Mouse (Mus musculus) liver, embryonic 15.5 days (tissue): ENCODE data around the gene Trpc4. TPM values are rescaled to one million over a fixed set of nuclear protein-coding genes. Genes with fewer than 3 reads are reported as not detected.

ENCODE experiments used
- ATAC-seq: fragments of 200-750 bp; cut with Nextera tagmentation; 2 replicates; pipeline ENCODE4 v1.8.0; 2017; ENCODE audit warnings: moderate number of reproducible peaks, mild to moderate bottlenecking, moderate library complexity; ENCODE audit not compliant: insufficient read depth
- H3K27ac ChIP-seq: fragments of 300-500 bp; sonication (generic); replicated peaks from 2 replicates; pipeline ENCODE4 v1.5.1; 2015; ENCODE audit warnings: mild to moderate bottlenecking, inconsistent platforms
- H3K27me3 ChIP-seq: fragments of 300-500 bp; sonication (generic); 2 replicates; pipeline ENCODE4 v1.6.1; 2015; ENCODE audit warnings: mild to moderate bottlenecking, inconsistent platforms
- H3K36me3 ChIP-seq: fragments of 300-500 bp; sonication (generic); replicated peaks from 2 replicates; pipeline ENCODE4 v1.6.1; 2015; ENCODE audit warnings: moderate library complexity, mild to moderate bottlenecking, inconsistent platforms
- H3K4me1 ChIP-seq: fragments of 300-500 bp; sonication (generic); replicated peaks from 2 replicates; pipeline ENCODE4 v1.6.1; 2015; ENCODE audit warnings: inconsistent platforms
- H3K4me2 ChIP-seq: fragments of 300-500 bp; sonication (generic); 2 replicates; pipeline ENCODE4 v1.6.1; 2015; ENCODE audit warnings: moderate library complexity, mild to moderate bottlenecking, inconsistent platforms
- H3K4me3 ChIP-seq: fragments of 300-500 bp; sonication (generic); replicated peaks from 2 replicates; pipeline ENCODE4 v1.5.1; 2015; ENCODE audit warnings: mild to moderate bottlenecking, inconsistent platforms
- H3K9ac ChIP-seq: fragments of 300-500 bp; sonication (generic); 2 replicates; pipeline ENCODE4 v1.6.1; 2015; ENCODE audit warnings: moderate library complexity, mild to moderate bottlenecking, inconsistent platforms
- H3K9me3 ChIP-seq: fragments of 300-500 bp; sonication (generic); replicated peaks from 2 replicates; pipeline ENCODE4 v1.6.1; 2016; ENCODE audit warnings: inconsistent platforms
- WGBS: fragments of 180-500 bp; shearing (Covaris S2); methylation state at CpG from one replicate; pipeline ENCODE4 v1.1.7; 2015; ENCODE audit warnings: mixed read lengths; ENCODE audit not compliant: insufficient replicate concordance; 5-methylcytosine and 5-hydroxymethylcytosine counted together
- polyA plus RNA-seq: library from polyadenylated mRNA; unstranded; fragments of >200 nt; fragmentation: Nextera tagmentation; extraction: Ambion mirVana; gene quantifications from 2 replicates; pipeline ENCODE4 v1.2.1, GENCODE M21; 2015

Gene Trpc4
- not detected in 2 replicates for polyA plus RNA-seq

DNA sequence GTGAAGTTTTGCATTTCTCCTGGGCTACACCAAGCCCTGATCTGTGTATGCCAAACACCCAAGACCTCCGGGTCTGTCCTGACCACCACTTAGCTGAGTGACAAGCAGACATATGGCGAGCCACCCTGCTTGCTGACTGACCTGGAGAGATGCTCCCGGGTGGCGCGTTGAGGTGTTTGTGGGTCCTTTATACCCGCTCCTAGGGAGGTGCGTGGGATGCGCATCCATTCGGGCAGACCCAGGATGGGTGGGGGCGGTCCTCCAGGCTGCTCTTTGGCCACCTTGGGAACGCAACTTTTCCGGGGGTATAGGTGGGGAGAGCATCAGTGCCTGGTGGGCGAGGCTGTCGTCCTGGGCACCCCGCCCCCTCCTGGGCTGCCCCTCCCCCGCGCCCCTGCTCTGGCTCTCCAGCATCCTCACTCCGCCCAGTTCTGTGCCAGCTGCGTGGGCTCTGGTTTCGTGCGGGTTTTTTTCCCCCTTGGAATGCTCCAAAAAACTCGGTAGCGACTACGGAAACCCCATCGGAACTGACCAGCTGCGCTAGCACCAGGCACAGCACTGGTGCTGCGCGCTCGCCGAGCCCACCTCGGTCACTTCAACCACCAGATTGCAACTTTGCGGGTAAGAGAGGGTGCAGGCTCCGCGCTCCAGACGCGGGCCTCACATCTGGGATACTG lies at the start of gene Trpc4:
Gene Trpc4 (plus strand): TSS at position 397 of the 677 bp plus-strand sequence.
- H3K27ac ChIP-seq = no peak within 1 kb of the TSS

DNA sequence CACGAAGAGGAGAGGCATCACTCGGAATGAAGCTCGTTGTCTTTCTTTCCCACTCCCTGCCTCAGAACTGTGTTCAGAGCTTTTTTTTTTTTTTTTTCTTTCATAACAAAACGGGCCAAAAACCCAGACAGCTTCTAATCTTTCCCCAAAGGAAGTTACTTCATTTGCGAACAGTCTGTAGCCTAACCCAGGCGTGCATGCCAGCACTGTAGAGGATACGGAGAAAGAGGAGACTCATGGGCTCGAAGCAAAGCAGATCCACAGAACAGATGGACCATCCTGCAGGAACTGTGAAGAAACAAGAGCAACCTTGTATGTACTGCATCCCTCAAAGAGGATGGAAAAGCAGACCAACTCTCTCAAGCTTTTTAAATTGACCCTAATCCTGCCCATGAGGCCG lies 44.3 kb upstream of the Trpc4 start:
- Histone ChIP-seq H3K9me3 (no peaks in the 10 kb centered on the region), H3K4me1 (no peaks in the 10 kb centered on the region), H3K4me2 (no peak overlapping the region), H3K27ac (no peak overlapping the region), H3K36me3 (no peaks in the 10 kb centered on the region), H3K27me3 (no peaks in the 10 kb centered on the region), H3K9ac (no peak overlapping the region), H3K4me3 (no peak overlapping the region)
- 50% methylated on average over 9 of the region's 9 CpGs for WGBS
- no peak for ATAC-seq

More for the DNA sequence above, at the start of gene Trpc4:
- no peaks in the 10 kb centered on the region for H3K36me3 ChIP-seq
- H3K4me2 ChIP-seq = peak within 1 kb of the TSS; percentile 23
- no peak for ATAC-seq
- H3K27me3 ChIP-seq = peaks cover 29% of the 10 kb centered on the region
- H3K4me3 ChIP-seq = no peak within 1 kb of the TSS
- no peaks in the 10 kb centered on the region for H3K9me3 ChIP-seq
- WGBS = 3% methylated on average over 36 of the region's 36 CpGs
- no peaks in the 10 kb centered on the region for H3K4me1 ChIP-seq
- H3K9ac ChIP-seq = no peak within 1 kb of the TSS

DNA sequence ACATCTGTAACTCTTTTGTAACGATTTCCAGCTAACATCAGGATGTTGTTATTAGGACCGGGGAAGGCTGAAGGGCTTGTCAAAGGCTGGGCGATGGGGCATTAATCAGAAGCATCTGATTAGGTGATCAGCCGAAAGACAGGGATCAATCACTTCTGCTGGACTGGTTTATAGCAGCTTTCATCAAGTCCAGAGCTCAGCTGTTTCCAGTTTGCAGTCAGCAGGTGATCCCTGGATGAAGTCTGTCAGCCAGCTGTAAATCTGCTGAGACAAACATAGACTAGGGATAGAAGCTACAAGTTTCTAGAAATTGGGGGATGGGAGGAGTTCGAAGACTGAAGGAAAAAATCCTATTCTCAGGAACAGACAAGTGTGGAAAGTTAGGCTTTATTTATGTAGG lies 20.5 kb upstream of the Trpc4 start:
- Histone ChIP-seq H3K4me3 (no peak overlapping the region), H3K4me1 (no peaks in the 10 kb centered on the region), H3K9me3 (no peaks in the 10 kb centered on the region), H3K4me2 (no peak overlapping the region), H3K36me3 (no peaks in the 10 kb centered on the region), H3K9ac (no peak overlapping the region), H3K27me3 (no peaks in the 10 kb centered on the region), H3K27ac (no peak overlapping the region)
- WGBS = 52% methylated on average over 5 of the region's 5 CpGs
- ATAC-seq = no peak

DNA sequence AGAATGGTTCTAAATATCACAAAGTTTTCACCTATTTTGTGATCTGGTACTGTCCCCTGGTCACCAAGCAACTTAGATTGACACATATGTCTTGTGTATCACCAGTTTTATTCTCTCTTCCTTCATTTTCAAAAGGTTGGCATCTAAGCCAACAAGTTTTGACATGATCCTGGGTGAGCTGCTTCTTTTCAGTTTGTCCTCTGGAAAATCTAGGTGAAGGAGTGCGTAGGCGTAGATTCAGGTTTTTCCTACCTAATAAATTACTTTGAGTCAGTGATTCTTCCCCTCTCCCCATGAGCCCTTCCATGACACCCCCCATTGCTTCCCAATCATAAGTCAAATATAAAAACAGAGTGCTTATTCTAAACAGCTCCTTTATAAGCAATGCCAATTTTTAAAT lies 14.5 kb upstream of the Trpc4 start:
- Histone ChIP-seq H3K9ac (no peak overlapping the region), H3K27me3 (no peaks in the 10 kb centered on the region), H3K4me2 (no peak overlapping the region), H3K9me3 (no peaks in the 10 kb centered on the region), H3K4me3 (no peak overlapping the region), H3K27ac (no peak overlapping the region), H3K4me1 (no peaks in the 10 kb centered on the region), H3K36me3 (no peaks in the 10 kb centered on the region)
- no peak for ATAC-seq
- 68% methylated on average over 2 of the region's 2 CpGs for WGBS

DNA sequence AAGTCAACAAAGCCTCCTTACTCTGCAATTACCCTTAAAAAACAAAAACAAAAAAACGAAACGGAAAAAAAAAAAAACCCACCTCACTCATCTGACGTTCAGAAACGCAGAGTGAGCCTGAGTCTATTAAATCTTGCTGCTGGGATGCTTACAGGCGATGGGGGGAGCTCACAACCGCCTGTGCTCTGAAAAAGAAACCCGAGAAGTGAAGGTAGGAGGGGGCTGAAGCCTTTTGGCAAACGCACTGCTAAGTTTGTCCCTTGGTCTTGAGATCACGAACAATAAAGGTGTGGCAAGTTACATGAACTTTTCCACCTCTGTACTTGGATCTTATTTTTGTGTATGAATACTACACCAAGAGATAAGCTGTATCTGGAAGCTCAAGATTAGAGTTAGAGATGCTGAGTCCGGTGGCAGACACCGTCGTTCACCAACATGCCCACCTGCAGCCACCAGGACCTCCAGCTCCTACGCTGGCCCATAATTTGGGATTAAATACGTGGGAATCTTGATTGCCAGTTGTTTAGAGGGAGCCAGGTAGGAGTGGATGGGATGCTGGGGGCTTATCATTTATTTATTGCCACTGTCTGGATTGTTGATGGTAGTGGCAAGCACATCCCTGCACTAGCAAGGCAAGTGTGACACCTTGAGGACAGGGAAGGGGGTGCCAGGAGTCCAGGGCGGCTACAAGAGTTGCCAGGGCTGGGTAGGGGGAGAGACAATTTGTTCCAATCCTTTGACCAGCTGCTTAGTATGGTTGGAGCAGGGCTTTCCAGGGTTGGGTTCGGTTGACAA lies 794 bp upstream of the Trpc4 start:
- no peak for ATAC-seq
- Histone ChIP-seq H3K27me3 (peaks cover 29% of the 10 kb centered on the region), H3K36me3 (no peaks in the 10 kb centered on the region), H3K27ac (no peak overlapping the region), H3K4me1 (no peaks in the 10 kb centered on the region), H3K4me3 (no peak overlapping the region), H3K9me3 (no peaks in the 10 kb centered on the region), H3K9ac (no peak overlapping the region), H3K4me2 (no peak overlapping the region)
- WGBS = 7% methylated on average over 16 of the region's 16 CpGs

DNA sequence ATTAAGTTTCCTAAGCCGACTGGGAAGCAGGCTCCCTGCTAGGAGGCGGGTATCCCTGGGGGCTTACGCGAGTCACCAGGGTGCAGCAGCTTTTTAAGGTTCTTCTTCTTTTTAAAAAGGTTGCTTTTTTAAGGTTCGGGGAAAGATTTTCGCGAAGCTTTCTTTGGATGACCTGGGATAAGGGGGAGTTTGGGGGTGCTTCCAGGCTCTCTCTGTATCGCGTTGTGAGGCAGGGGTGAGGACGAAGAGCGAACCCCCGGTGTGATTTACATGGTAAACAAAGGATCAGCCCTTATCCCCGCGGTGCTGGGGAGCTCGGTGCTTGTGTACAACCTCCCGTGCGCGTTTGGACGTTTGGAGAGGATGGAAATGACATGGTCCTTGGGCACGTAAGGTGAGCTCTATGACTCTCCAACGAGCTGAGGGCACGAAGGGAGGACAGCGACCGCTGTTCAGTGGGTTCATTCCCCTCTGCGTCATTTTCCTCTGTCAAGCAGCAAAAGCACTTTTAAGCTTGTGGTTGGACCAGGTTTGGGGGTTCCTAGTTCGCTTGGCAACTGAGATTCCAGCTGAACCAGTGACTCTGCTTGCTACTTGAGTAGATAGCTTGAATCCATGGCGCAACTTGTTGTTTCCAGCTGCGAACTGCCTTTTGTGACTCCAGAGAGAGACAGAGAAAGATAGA lies 623 bp downstream of the Trpc4 start:
- H3K9me3 ChIP-seq = no peaks in the 10 kb centered on the region
- peak overlapping the region; percentile 23 for H3K4me2 ChIP-seq
- H3K9ac ChIP-seq = no peak overlapping the region
- H3K27ac ChIP-seq = no peak overlapping the region
- WGBS = under 1% methylated on average over 28 of the region's 28 CpGs
- no peaks in the 10 kb centered on the region for H3K4me1 ChIP-seq
- no peak for ATAC-seq
- H3K36me3 ChIP-seq = no peaks in the 10 kb centered on the region
- H3K4me3 ChIP-seq = no peak overlapping the region
- H3K27me3 ChIP-seq = peaks cover 29% of the 10 kb centered on the region

DNA sequence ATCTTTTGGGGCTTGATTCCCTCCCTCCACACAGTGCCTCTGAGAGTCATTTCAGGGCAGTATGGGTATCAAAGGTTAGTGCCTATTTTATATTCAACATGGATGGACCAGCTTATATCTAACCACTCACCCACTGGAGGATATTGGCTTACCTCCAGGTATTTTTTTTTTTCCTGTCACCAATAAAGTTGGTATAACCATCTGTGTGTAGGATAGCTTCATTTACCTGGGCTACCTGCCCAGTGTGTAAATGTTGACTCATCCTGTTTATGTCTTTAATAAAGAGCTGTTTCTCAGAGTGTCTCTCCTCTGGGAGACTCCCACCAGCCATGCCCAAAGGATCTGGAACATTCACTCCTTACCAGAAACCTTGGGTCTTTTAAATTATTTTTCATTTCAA lies 14.9 kb downstream of the Trpc4 start:
- Histone ChIP-seq H3K27me3 (no peaks in the 10 kb centered on the region), H3K4me1 (no peaks in the 10 kb centered on the region), H3K4me2 (no peak overlapping the region), H3K9ac (no peak overlapping the region), H3K27ac (no peak overlapping the region), H3K4me3 (no peak overlapping the region), H3K36me3 (no peaks in the 10 kb centered on the region), H3K9me3 (no peaks in the 10 kb centered on the region)
- ATAC-seq = no peak

DNA sequence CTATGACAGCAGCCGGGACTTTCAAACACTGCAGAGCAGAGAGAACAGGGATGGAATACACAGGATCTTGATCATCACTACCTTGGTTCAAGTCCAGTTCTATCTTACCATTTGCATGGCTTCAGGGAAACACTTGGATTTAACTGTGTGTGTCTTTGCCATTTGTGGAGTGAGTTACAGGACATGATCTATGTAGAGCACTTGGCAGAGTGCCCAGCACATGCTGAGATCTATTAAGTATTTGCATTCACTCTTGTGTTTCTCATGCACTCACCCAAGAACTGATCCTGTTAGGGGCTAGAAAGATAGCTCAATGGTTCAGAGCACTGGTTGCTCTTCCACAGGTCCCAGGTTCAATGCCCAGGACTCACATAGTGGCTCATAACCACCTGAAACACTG lies 21.5 kb downstream of the Trpc4 start:
- Histone ChIP-seq H3K27me3 (no peaks in the 10 kb centered on the region), H3K9me3 (no peaks in the 10 kb centered on the region), H3K9ac (no peak overlapping the region), H3K4me2 (no peak overlapping the region), H3K36me3 (no peaks in the 10 kb centered on the region), H3K4me1 (no peaks in the 10 kb centered on the region), H3K27ac (no peak overlapping the region), H3K4me3 (no peak overlapping the region)
- 76% methylated on average over 1 of the region's 1 CpGs for WGBS
- ATAC-seq = no peak

DNA sequence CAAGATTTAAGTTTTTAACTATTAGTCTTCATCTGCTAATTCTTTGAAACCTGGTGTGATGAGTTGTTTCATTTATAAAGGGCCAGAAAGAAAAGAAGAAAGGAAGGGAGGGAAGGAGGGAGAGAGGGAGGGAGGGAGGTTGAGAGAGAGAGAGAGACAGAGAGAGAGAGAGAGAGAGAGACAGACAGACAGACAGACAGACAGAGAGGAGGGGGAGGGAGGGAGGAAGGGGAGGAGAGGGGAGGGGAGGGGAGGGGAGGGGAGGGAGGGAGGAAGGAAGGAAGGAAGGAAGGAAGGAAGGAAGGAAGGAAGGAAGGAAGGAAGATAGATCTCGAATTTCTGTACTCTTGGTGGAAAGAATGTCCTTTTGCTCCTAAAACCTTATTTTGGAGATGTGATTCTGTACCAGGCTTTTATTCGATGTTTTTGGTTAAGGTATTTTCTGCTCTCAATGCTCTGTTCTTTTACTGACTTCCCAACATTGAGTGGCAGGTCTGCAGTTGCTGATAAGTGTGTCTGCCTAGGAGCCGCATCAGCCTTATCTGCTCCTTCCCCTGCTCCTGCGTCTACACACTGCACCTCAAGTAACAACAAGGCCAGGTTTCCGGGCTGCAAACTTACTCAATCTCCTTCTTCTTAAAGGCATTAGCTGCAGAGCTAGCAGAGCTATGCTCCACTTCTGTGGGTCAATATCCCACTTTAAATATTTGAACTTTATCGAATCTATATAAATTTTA lies 35.3 kb downstream of the Trpc4 start:
- 28% methylated on average over 6 of the region's 6 CpGs for WGBS
- no peak overlapping the region for H3K9ac ChIP-seq
- no peak overlapping the region for H3K4me3 ChIP-seq
- H3K4me2 ChIP-seq = peak overlapping the region; percentile 23
- H3K4me1 ChIP-seq = no peaks in the 10 kb centered on the region
- no peaks in the 10 kb centered on the region for H3K27me3 ChIP-seq
- peak; percentile 97 for ATAC-seq
- no peaks in the 10 kb centered on the region for H3K9me3 ChIP-seq
- H3K27ac ChIP-seq = peak overlapping the region; percentile 38
- no peaks in the 10 kb centered on the region for H3K36me3 ChIP-seq

DNA sequence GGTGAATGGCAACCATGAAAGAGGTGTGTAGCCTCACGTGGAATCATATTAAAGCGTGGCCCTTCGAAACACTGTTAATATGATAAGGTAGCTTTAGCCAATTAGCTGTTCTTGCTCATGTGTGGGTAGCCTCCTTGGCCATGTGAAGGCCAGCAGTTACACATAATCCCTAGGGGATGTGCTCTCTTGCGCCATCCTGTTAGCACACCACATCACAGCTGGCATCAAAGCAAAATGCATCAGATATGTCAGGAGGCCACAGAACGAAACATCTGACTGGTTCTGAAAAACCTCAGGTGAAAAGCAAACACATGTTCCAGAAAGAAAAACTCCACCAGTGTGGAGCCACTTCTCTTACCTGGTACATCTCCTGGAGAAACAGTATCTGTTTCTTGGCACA lies 45.4 kb downstream of the Trpc4 start:
- ATAC-seq = no peak
- Histone ChIP-seq H3K27ac (no peak overlapping the region), H3K9ac (no peak overlapping the region), H3K27me3 (no peaks in the 10 kb centered on the region), H3K9me3 (no peaks in the 10 kb centered on the region), H3K36me3 (no peaks in the 10 kb centered on the region), H3K4me3 (no peak overlapping the region), H3K4me2 (no peak overlapping the region), H3K4me1 (no peaks in the 10 kb centered on the region)
- WGBS = 72% methylated on average over 5 of the region's 5 CpGs

DNA sequence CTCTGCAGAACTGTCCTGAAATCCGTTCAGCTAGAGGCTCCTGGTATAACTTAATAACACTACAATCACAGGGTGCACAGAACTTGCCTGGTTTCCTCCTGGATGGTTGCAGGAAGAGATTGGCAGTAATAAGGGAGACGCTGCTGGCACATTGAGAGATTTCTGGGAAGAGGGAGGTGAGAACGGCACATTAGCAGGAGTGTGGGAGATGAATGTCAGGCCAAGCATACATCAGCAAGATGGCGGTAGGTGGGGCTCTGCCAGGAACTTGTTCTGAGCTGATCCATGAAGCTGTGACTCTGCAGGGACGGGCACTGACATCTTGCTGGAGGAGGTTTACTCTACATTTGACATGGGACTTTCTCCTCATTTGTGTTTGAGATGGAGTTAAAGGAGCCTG lies 48.6 kb downstream of the Trpc4 start:
- Histone ChIP-seq H3K9ac (no peak overlapping the region), H3K4me1 (no peaks in the 10 kb centered on the region), H3K27ac (no peak overlapping the region), H3K4me3 (no peak overlapping the region), H3K27me3 (no peaks in the 10 kb centered on the region), H3K4me2 (no peak overlapping the region), H3K9me3 (no peaks in the 10 kb centered on the region), H3K36me3 (no peaks in the 10 kb centered on the region)
- WGBS = 49% methylated on average over 5 of the region's 5 CpGs
- ATAC-seq = no peak
